In genomic region chrX:79516977-79517645, GRCm38 (mm10) we compare ENCODE assay signal across 7 mouse cellular contexts. TPM values are rescaled to one million over a fixed set of nuclear protein-coding genes. Genes with fewer than 3 reads are reported as not detected.
DNase-seq lines count a peak whose midpoint lies in the region; ATAC-seq and TF ChIP-seq lines count a peak whose summit lies in the region.

TSS of gene Gm7173 (minus strand) at chrX:79517285.

- 0 out of 2 replicates have a peak within 1 kb of the TSS, but pooled peaks have one; percentile 14 for H3K27ac ChIP-seq in embryonic facial prominence, embryonic 10.5 days (replicated peaks)
- no peak within 1 kb of the TSS for H3K27ac ChIP-seq in heart, embryonic 15.5 days
- no peak within 1 kb of the TSS for H3K27ac ChIP-seq in limb, embryonic 14.5 days (replicated peaks; ENCODE audit: low read depth, low read length)
- no peak within 1 kb of the TSS for H3K27ac ChIP-seq in midbrain, embryonic 15.5 days
- H3K27ac ChIP-seq in testis, adult 2 months (ENCODE audit: control insufficient read depth, insufficient read depth, low read depth, low read length) = peak within 1 kb of the TSS; percentile 95

- H3K27me3 ChIP-seq in embryonic facial prominence, embryonic 10.5 days (replicated peaks; ENCODE audit: low read depth, poor library complexity, severe bottlenecking) = no peaks in the 10 kb centered on the region
- H3K27me3 ChIP-seq in heart, embryonic 15.5 days = no peaks in the 10 kb centered on the region
- no peaks in the 10 kb centered on the region for H3K27me3 ChIP-seq in limb, embryonic 14.5 days (ENCODE audit: control insufficient read depth, insufficient read depth, low read length)
- no peaks in the 10 kb centered on the region for H3K27me3 ChIP-seq in midbrain, embryonic 15.5 days (replicated peaks)
- no peaks in the 10 kb centered on the region for H3K27me3 ChIP-seq in testis, adult 2 months (ENCODE audit: control insufficient read depth, insufficient read depth, low read length)

- peak; percentile 55; the same call in 1 of the 2 replicates for ATAC-seq in heart, embryonic 15.5 days (replicated peaks; ENCODE audit: insufficient number of reproducible peaks, insufficient read depth, low FRiP score, low read depth)
- ATAC-seq in limb, embryonic 14.5 days (ENCODE audit: low FRiP score, low read depth) = peak; percentile 57
- ATAC-seq in midbrain, embryonic 15.5 days (replicated peaks) = peak; percentile 95

- H3K4me2 ChIP-seq in heart, embryonic 15.5 days = peak within 1 kb of the TSS; percentile 63
- H3K4me2 ChIP-seq in limb, embryonic 14.5 days (replicated peaks; ENCODE audit: low read depth, low read length, severe bottlenecking) = peak within 1 kb of the TSS; percentile 48
- peak within 1 kb of the TSS; percentile 47 for H3K4me2 ChIP-seq in midbrain, embryonic 15.5 days

- H3K4me1 ChIP-seq in embryonic facial prominence, embryonic 10.5 days = no peaks in the 10 kb centered on the region
- no peaks in the 10 kb centered on the region for H3K4me1 ChIP-seq in heart, embryonic 15.5 days (replicated peaks)
- no peaks in the 10 kb centered on the region for H3K4me1 ChIP-seq in limb, embryonic 14.5 days (ENCODE audit: control insufficient read depth, insufficient read depth, low read length)
- H3K4me1 ChIP-seq in midbrain, embryonic 15.5 days = no peaks in the 10 kb centered on the region
- H3K4me1 ChIP-seq in testis, adult 2 months (ENCODE audit: control insufficient read depth, insufficient read depth, low read length) = no peaks in the 10 kb centered on the region

- TF ChIP-seq CTCF in brain, embryonic 14.5 days (IDR thresholded peaks at IDR 0.05; ENCODE audit: borderline replicate concordance, extremely low read depth, insufficient read depth, insufficient read length) = no peak
- no peak for TF ChIP-seq CTCF in testis, adult 2 months (IDR thresholded peaks at IDR 0.05; ENCODE audit: control insufficient read depth, insufficient read depth, insufficient replicate concordance, low read depth, low read length)

- WGBS in embryonic facial prominence, embryonic 10.5 days = 26% methylated on average over 23 of the region's 23 CpGs
- WGBS in heart, embryonic 15.5 days = 24% methylated on average over 23 of the region's 23 CpGs
- WGBS in limb, embryonic 14.5 days = 28% methylated on average over 23 of the region's 23 CpGs
- 36% methylated on average over 23 of the region's 23 CpGs for WGBS in midbrain, embryonic 15.5 days

- DNase-seq in brain, embryonic 14.5 days (ENCODE audit: low read depth) = peak; percentile 73
- peak; percentile 59 for DNase-seq in embryonic facial prominence, embryonic 10.5 days (ENCODE audit: low spot score)
- DNase-seq in kidney, postnatal 10 days = peak; percentile 24
- DNase-seq in limb, embryonic 14.5 days (ENCODE audit: low spot score) = peak; percentile 11

- no peak for TF ChIP-seq POLR2A in brain, embryonic 14.5 days (IDR thresholded peaks at IDR 0.05; ENCODE audit: borderline replicate concordance, extremely low read depth, insufficient read depth, insufficient read length, poor library complexity, severe bottlenecking)
- TF ChIP-seq POLR2A in limb, embryonic 14.5 days (IDR thresholded peaks at IDR 0.05; ENCODE audit: borderline replicate concordance, extremely low read depth, insufficient read depth, insufficient read length) = no peak
- peak; percentile 77 for TF ChIP-seq POLR2A in testis, adult 2 months (IDR thresholded peaks at IDR 0.05; ENCODE audit: control insufficient read depth, low read depth, low read length)

- H3K36me3 ChIP-seq in embryonic facial prominence, embryonic 10.5 days (replicated peaks) = no peaks in the 10 kb centered on the region
- H3K36me3 ChIP-seq in heart, embryonic 15.5 days = no peaks in the 10 kb centered on the region
- no peaks in the 10 kb centered on the region for H3K36me3 ChIP-seq in limb, embryonic 14.5 days (ENCODE audit: control insufficient read depth, insufficient read depth, low read length)
- H3K36me3 ChIP-seq in midbrain, embryonic 15.5 days (replicated peaks) = no peaks in the 10 kb centered on the region
- no peaks in the 10 kb centered on the region for H3K36me3 ChIP-seq in testis, adult 2 months (ENCODE audit: control insufficient read depth, insufficient read depth, low read length)

- no peak within 1 kb of the TSS; the same call in 1 of the 2 replicates for H3K9ac ChIP-seq in heart, embryonic 15.5 days
- no peak within 1 kb of the TSS for H3K9ac ChIP-seq in limb, embryonic 14.5 days (ENCODE audit: low read depth, low read length, severe bottlenecking)
- peak within 1 kb of the TSS; percentile 25; the same call in 1 of the 2 replicates for H3K9ac ChIP-seq in midbrain, embryonic 15.5 days

- H3K9me3 ChIP-seq in embryonic facial prominence, embryonic 10.5 days = no peaks in the 10 kb centered on the region
- H3K9me3 ChIP-seq in heart, embryonic 15.5 days (replicated peaks) = no peaks in the 10 kb centered on the region
- no peaks in the 10 kb centered on the region for H3K9me3 ChIP-seq in limb, embryonic 14.5 days (ENCODE audit: control insufficient read depth, low read length)
- no peaks in the 10 kb centered on the region for H3K9me3 ChIP-seq in midbrain, embryonic 15.5 days

- peak within 1 kb of the TSS; percentile 55 for H3K4me3 ChIP-seq in embryonic facial prominence, embryonic 10.5 days
- H3K4me3 ChIP-seq in heart, embryonic 15.5 days = peak within 1 kb of the TSS; percentile 47
- H3K4me3 ChIP-seq in limb, embryonic 14.5 days (replicated peaks; ENCODE audit: low read length) = peak within 1 kb of the TSS; percentile 38
- H3K4me3 ChIP-seq in midbrain, embryonic 15.5 days = peak within 1 kb of the TSS; percentile 48
- peak within 1 kb of the TSS; percentile 83 for H3K4me3 ChIP-seq in testis, adult 2 months (ENCODE audit: control insufficient read depth, low read depth, low read length)

RNA-seq across cellular contexts. Expression of gene Gm7173, which starts in this region (rescaled TPM):
- 0.49 and 0.59 TPM in 2 replicates for polyA plus RNA-seq in brain, embryonic 14.5 days (2012; rRNA removed)
- 0.43 and 0.57 TPM in 2 replicates for polyA plus RNA-seq in embryonic facial prominence, embryonic 10.5 days (2016; fragmentation: Nextera tagmentation; extraction: Ambion mirVana)
- polyA plus RNA-seq in heart, embryonic 15.5 days (2015; fragmentation: Nextera tagmentation; extraction: Ambion mirVana) = 0.20 and 0.23 TPM in 2 replicates
- polyA plus RNA-seq in limb, embryonic 14.5 days (2012; rRNA removed) = 0.17 and 0.24 TPM in 2 replicates
- 0.40 and 0.54 TPM in 2 replicates for polyA plus RNA-seq in limb, embryonic 14.5 days (2014; fragmentation: Nextera tagmentation; extraction: Ambion mirVana)
- 1.3 and 1.4 TPM in 2 replicates for polyA plus RNA-seq in midbrain, embryonic 15.5 days (2015; fragmentation: Nextera tagmentation; extraction: Ambion mirVana)
- 0.88 and 1.1 TPM in 2 replicates for polyA plus RNA-seq in testis, adult 2 months (2012; rRNA removed)

Comparison
In these comparisons a context has a peak if more than half of its experiments do, and no peak if none do; other contexts are left out.
1. Peak in DNase-seq in brain, embryonic 14.5 days; RNA of the gene not detected or under 1 TPM.
2. Peak in DNase-seq, H3K4me3 ChIP-seq and H3K27ac ChIP-seq in embryonic facial prominence, embryonic 10.5 days; RNA of the gene not detected or under 1 TPM.
3. Peak in ATAC-seq, H3K4me3 ChIP-seq and H3K4me2 ChIP-seq in heart, embryonic 15.5 days; RNA of the gene not detected or under 1 TPM.
4. Peak in DNase-seq, ATAC-seq, H3K4me3 ChIP-seq and H3K4me2 ChIP-seq in limb, embryonic 14.5 days; RNA of the gene not detected or under 1 TPM.
5. DNase-seq: peak in every context shown above with its lines; median percentile 73 in brain, embryonic 14.5 days; 59 in embryonic facial prominence, embryonic 10.5 days; 24 in kidney, postnatal 10 days; 11 in limb, embryonic 14.5 days.